Mouse (Mus musculus): ENCODE results near the gene Kdelr2.
"Not testable (repeated sequence)": the region's sequence is repeated elsewhere in the genome, so short reads cannot be mapped to it uniquely, and the experiment has no call there.

Gene Kdelr2

GRCm38 (mm10) chr5:143403221-143404147 is at the start of gene Kdelr2:
Kdelr2 (plus strand) TSS chr5:143403838.
- DNase-seq (ENCODE audit: low spot score in 2 of 2): peak; percentile 36 to 59

GRCm38 (mm10) chr5:143356017-143356416 is 47.6 kb upstream of the Kdelr2 start:
- no peak for DNase-seq (ENCODE audit: low spot score in 2 of 2)

GRCm38 (mm10) chr5:143356686-143357388 is 46.8 kb upstream of the Kdelr2 start, which contains the start of gene Grid2ip:
Grid2ip (plus strand) TSS chr5:143357338.
- no peak for DNase-seq (ENCODE audit: low spot score in 2 of 2)

- no peak for DNase-seq (ENCODE audit: low spot score in 2 of 2)
Observed at GRCm38 (mm10) chr5:143357564-143357963, 46.1 kb upstream of the Kdelr2 start.

GRCm38 (mm10) chr5:143359263-143359662 is 44.4 kb upstream of the Kdelr2 start:
- DNase-seq (ENCODE audit: low spot score in 2 of 2): no peak

GRCm38 (mm10) chr5:143360000-143360399 is 43.6 kb upstream of the Kdelr2 start:
- DNase-seq (ENCODE audit: low spot score in 2 of 2): peak in 1 of 2 experiments; percentile 32

- no peak for DNase-seq (ENCODE audit: low spot score in 2 of 2)
Observed at GRCm38 (mm10) chr5:143361428-143361827, 42.2 kb upstream of the Kdelr2 start.

GRCm38 (mm10) chr5:143363678-143364615 is 39.7 kb upstream of the Kdelr2 start:
- DNase-seq (ENCODE audit: low spot score in 2 of 2): no peak

- no peak for DNase-seq (ENCODE audit: low spot score in 2 of 2)
Observed at GRCm38 (mm10) chr5:143367931-143368330, 35.7 kb upstream of the Kdelr2 start.

GRCm38 (mm10) chr5:143369611-143370255 is 33.9 kb upstream of the Kdelr2 start:
- DNase-seq (ENCODE audit: low spot score in 2 of 2): no peak

GRCm38 (mm10) chr5:143370416-143371145 is 33.1 kb upstream of the Kdelr2 start:
- DNase-seq (ENCODE audit: low spot score in 2 of 2): no peak

GRCm38 (mm10) chr5:143371146-143371510 is 32.5 kb upstream of the Kdelr2 start:
- DNase-seq (ENCODE audit: low spot score in 2 of 2): no peak

GRCm38 (mm10) chr5:143372818-143373217 is 30.8 kb upstream of the Kdelr2 start:
- DNase-seq (ENCODE audit: low spot score in 2 of 2): no peak

- DNase-seq (ENCODE audit: low spot score in 2 of 2): peak; percentile 19 to 70
Observed at GRCm38 (mm10) chr5:143375242-143375641, 28.4 kb upstream of the Kdelr2 start.

- DNase-seq (ENCODE audit: low spot score in 2 of 2): no peak
Observed at GRCm38 (mm10) chr5:143376156-143376555, 27.5 kb upstream of the Kdelr2 start.

- no peak for DNase-seq (ENCODE audit: low spot score in 2 of 2)
Observed at GRCm38 (mm10) chr5:143386797-143387621, 16.6 kb upstream of the Kdelr2 start.

- no peak for DNase-seq (ENCODE audit: low spot score in 2 of 2)
Observed at GRCm38 (mm10) chr5:143394184-143394583, 9.5 kb upstream of the Kdelr2 start.

- not testable (repeated sequence) for DNase-seq (ENCODE audit: low spot score in 2 of 2)
Observed at GRCm38 (mm10) chr5:143394966-143395365, 8.7 kb upstream of the Kdelr2 start.

GRCm38 (mm10) chr5:143395649-143396048 is 8.0 kb upstream of the Kdelr2 start:
- DNase-seq (ENCODE audit: low spot score in 2 of 2): peak in 1 of 2 experiments; percentile 50

Measured in thymus, postnatal 10 days (tissue).